Mouse (Mus musculus): ENCODE data around the gene Man1a. TPM values are rescaled to one million over a fixed set of nuclear protein-coding genes. Genes with fewer than 3 reads are reported as not detected.

Man1a gene
- total RNA-seq (2021), result 10 to 100 TPM; 24.8 to 27.3 TPM
- long read RNA-seq, experiment 1, full-length matches to known transcripts, result 15 of 25 reads
- long read RNA-seq, experiment 1, partial matches to known transcripts, result 6 of 25 reads
- long read RNA-seq, experiment 1, other reads (novel, unspliced or antisense), result 4 of 25 reads
- long read RNA-seq, experiment 2, full-length matches to known transcripts, result 11 of 13 reads
- long read RNA-seq, experiment 2, partial matches to known transcripts, result 0 of 13 reads
- long read RNA-seq, experiment 2, other reads (novel, unspliced or antisense), result 2 of 13 reads

DNA sequence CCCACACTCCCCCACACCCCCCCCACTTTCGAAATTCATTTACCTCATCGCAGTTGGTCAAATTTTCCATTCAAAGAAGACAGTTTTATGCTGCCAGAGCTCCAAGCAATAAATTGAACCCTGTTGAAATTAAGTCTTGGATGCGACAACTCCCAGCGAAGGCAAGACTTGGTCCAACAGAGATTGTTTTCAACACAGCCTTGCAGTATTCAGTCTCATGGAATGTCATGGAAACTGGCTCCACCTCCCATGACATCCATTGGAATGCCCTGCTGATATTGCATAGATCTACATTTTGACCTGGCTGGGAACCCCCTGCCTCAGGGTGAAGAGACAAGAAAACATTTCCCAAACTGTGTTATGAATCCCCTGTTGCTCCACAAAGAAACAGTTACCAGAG is at the start of gene Man1a:
TSS of gene Man1a (minus strand) at position 190 of the 400 bp plus-strand sequence.
- DNase-seq (ENCODE audit: extremely low spot score in 1 of 2, low spot score in 2 of 2), result no peak
- no peak for TF ChIP-seq CTCF (IDR thresholded peaks at IDR 0.05)
- intact Hi-C loops (cut with DNase I), result loop anchor here (5.0 to 10.0 kb wide), 4 partner anchors 214 to 1908 kb away; no protein-coding TSS in a partner anchor
- H3K4me3 ChIP-seq, result peak within 1 kb of the TSS; percentile 82
- H3K27ac ChIP-seq, result peak within 1 kb of the TSS; percentile 63

- intact Hi-C loops (cut with DNase I), result no loop called here
- TF ChIP-seq CTCF (IDR thresholded peaks at IDR 0.05), result no peak
- Histone ChIP-seq H3K4me3 (no peak overlapping the region), H3K27ac (no peak overlapping the region)
- DNase-seq (ENCODE audit: extremely low spot score in 1 of 2, low spot score in 2 of 2), result no peak
These were observed 45.4 kb upstream of the Man1a start for GRCm38 (mm10) chr10:54121816-54122215.

DNA sequence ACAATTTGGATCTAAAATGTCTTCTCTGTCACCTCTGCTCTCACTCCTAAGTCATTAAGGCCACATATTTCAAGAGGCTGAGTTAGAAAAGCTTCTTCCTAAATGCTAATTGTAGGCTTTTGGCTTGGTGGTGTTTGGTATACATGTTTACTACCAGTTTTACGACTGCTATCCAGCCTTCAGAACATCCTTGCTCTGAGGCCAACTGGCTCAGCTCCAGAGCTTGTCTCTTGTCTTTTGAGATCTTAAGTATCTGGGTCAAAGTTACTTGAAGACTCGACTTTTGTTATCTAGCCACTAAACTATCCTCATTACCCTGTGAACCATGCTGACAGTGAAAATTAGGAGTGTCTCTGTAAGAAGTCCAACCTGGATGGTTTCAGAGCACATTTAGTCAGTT is 44.0 kb upstream of the Man1a start:
- DNase-seq (ENCODE audit: extremely low spot score in 1 of 2, low spot score in 2 of 2), result no peak
- H3K27ac ChIP-seq, result no peak overlapping the region; the same call in 1 of the 2 replicates
- H3K4me3 ChIP-seq, result no peak overlapping the region
- no peak for TF ChIP-seq CTCF (IDR thresholded peaks at IDR 0.05)
- intact Hi-C loops (cut with DNase I), result no loop called here

GRCm38 (mm10) chr10:54119303-54119702 is 42.9 kb upstream of the Man1a start:
- peak overlapping the region; percentile 28; the same call in 1 of the 2 replicates for H3K27ac ChIP-seq
- intact Hi-C loops (cut with DNase I), result no loop called here
- DNase-seq (ENCODE audit: extremely low spot score in 1 of 2, low spot score in 2 of 2), result no peak
- no peak overlapping the region for H3K4me3 ChIP-seq
- no peak for TF ChIP-seq CTCF (IDR thresholded peaks at IDR 0.05)

GRCm38 (mm10) chr10:54118223-54118912 is 42.0 kb upstream of the Man1a start:
- Histone ChIP-seq H3K27ac (no peak overlapping the region; the same call in 1 of the 2 replicates), H3K4me3 (no peak overlapping the region)
- TF ChIP-seq CTCF (IDR thresholded peaks at IDR 0.05), result no peak
- intact Hi-C loops (cut with DNase I), result no loop called here
- no peak for DNase-seq (ENCODE audit: extremely low spot score in 1 of 2, low spot score in 2 of 2)

- Histone ChIP-seq H3K27ac (no peak overlapping the region), H3K4me3 (no peak overlapping the region)
- DNase-seq (ENCODE audit: extremely low spot score in 1 of 2, low spot score in 2 of 2), result peak in 1 of 2 experiments; percentile 9
- TF ChIP-seq CTCF (IDR thresholded peaks at IDR 0.05), result no peak
- intact Hi-C loops (cut with DNase I), result no loop called here
These were observed 41.4 kb upstream of the Man1a start for GRCm38 (mm10) chr10:54117763-54118162.

GRCm38 (mm10) chr10:54103671-54104070 is 27.3 kb upstream of the Man1a start:
- DNase-seq (ENCODE audit: extremely low spot score in 1 of 2, low spot score in 2 of 2), result no peak
- no peak for TF ChIP-seq CTCF (IDR thresholded peaks at IDR 0.05)
- intact Hi-C loops (cut with DNase I), result no loop called here
- H3K4me3 ChIP-seq, result no peak overlapping the region
- no peak overlapping the region for H3K27ac ChIP-seq

DNA sequence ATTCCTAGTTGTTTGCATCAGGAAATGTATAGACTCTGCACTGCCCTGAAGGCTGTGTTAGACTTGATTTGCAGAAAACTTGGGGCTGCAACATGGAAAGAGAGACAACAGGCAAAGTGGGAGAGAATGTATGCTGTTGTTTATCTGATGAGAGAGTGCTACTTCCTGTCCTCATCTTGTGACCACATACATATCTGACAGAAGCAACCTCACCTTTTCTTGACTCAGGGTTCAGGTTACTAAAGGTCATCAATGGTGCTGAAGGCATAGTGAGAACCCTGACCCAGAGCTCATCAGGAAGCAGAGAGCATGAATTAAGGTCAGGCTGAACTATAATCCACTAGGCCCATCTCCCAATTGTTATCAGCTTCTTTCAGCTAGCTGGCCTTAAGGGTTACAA is 15.7 kb upstream of the Man1a start:
- Histone ChIP-seq H3K4me3 (no peak overlapping the region), H3K27ac (no peak overlapping the region)
- DNase-seq (ENCODE audit: extremely low spot score in 1 of 2, low spot score in 2 of 2), result no peak
- no peak for TF ChIP-seq CTCF (IDR thresholded peaks at IDR 0.05)
- intact Hi-C loops (cut with DNase I), result no loop called here

- Histone ChIP-seq H3K27ac (no peak overlapping the region), H3K4me3 (no peak overlapping the region)
- DNase-seq (ENCODE audit: extremely low spot score in 1 of 2, low spot score in 2 of 2), result no peak
- intact Hi-C loops (cut with DNase I), result no loop called here
- TF ChIP-seq CTCF (IDR thresholded peaks at IDR 0.05), result no peak
These were observed 13.5 kb upstream of the Man1a start for GRCm38 (mm10) chr10:54089923-54090322.

GRCm38 (mm10) chr10:54087346-54087745 is 10.9 kb upstream of the Man1a start:
- no peak overlapping the region for H3K4me3 ChIP-seq

GRCm38 (mm10) chr10:54085073-54085472 is 8.7 kb upstream of the Man1a start:
- TF ChIP-seq CTCF (IDR thresholded peaks at IDR 0.05), result no peak
- no peak for DNase-seq (ENCODE audit: extremely low spot score in 1 of 2, low spot score in 2 of 2)
- no peak overlapping the region for H3K27ac ChIP-seq
- intact Hi-C loops (cut with DNase I), result no loop called here
- no peak overlapping the region for H3K4me3 ChIP-seq

More at GRCm38 (mm10) chr10:54087346-54087745, 10.9 kb upstream of the Man1a start:
- no peak overlapping the region for H3K27ac ChIP-seq
- no peak for TF ChIP-seq CTCF (IDR thresholded peaks at IDR 0.05)
- intact Hi-C loops (cut with DNase I), result no loop called here
- no peak for DNase-seq (ENCODE audit: extremely low spot score in 1 of 2, low spot score in 2 of 2)

DNA sequence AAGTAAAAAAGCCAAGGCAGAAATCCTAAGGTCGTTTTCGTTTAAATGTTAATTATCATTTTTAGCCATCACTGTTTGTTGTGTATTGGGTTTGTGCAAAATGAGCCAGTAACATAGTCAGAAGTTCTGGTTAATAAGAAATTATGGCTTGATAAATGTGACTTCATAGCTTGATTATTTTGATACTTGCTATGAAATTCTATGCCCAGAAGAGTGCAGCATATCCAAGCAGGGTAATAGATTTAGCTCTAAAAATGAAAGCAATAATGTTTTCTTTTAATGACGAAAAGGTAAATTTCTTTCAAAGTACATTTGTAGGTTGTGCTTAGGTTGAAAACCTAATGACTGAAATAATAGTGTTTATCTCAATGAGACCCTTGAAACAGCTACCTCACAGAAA is 596 bp upstream of the Man1a start:
- DNase-seq (ENCODE audit: extremely low spot score in 1 of 2, low spot score in 2 of 2), result no peak
- intact Hi-C loops (cut with DNase I), result loop anchor here (5.0 to 10.0 kb wide), 4 partner anchors 215 to 1908 kb away; no protein-coding TSS in a partner anchor
- peak; percentile 51 for TF ChIP-seq CTCF (IDR thresholded peaks at IDR 0.05)
- Histone ChIP-seq H3K27ac (peak overlapping the region; percentile 16; the same call in 1 of the 2 replicates), H3K4me3 (no peak overlapping the region)

Data from left cerebral cortex, adult 2 months (tissue).